9 mouse cellular contexts compared by ENCODE assay signal in the genomic region with DNA sequence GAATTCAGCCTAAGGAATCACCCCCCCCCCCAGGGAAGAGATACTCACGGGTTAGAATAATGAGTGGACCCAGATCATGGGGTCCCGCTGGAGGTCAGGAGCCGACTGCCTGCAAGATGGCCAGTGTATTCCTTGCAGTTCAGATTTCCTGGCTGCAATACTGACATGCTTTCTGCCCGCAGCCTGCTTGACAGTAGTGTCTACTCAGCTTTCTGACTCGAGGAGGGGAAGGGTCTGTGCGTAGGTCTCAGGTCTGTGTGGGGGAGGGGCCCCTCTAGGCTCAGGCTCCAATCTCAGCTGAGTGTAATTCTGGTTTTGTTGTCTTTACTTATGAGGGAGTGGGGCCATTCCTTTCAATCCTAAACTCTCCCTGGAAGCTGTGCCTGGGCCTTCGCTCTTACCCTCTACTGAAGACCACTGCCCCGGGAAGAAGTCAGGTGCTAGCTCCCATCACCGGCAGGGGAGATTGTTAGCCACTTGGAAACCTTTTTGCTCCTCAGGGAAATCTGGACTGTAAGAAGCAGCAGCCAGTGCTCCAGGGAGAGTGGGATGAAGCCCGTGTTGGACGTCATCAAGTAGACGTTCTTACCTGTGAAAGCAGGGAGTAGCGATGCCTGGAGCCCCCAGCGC. TPM values are rescaled to one million over a fixed set of nuclear protein-coding genes. Genes with fewer than 3 reads are reported as not detected.
A peak's percentile ranks its signal among the peaks of the same experiment; 100 is the strongest.
DNase-seq lines count a peak whose midpoint lies in the region; ATAC-seq lines count a peak whose summit lies in the region.
"Had no signal": no experiment of that assay in that cellular context is flagged by ENCODE, and none has a peak within 500 bp of the region (broad histone marks: within the 10 kb centered on the region; RNA-seq: fewer than 3 reads in every experiment).

No protein-coding gene starts in this region.

- no peaks in the 10 kb centered on the region for H3K36me3 ChIP-seq in heart, embryonic 10.5 days
- no peaks in the 10 kb centered on the region for H3K36me3 ChIP-seq in hindbrain, embryonic 11.5 days (ENCODE audit: control insufficient read depth, insufficient read depth, low read length)
- no peaks in the 10 kb centered on the region for H3K36me3 ChIP-seq in midbrain, embryonic 12.5 days

- 0 out of 2 replicates have a peak overlapping the region, but pooled peaks have one; percentile 38 for H3K27ac ChIP-seq in heart, embryonic 10.5 days
- no peak overlapping the region for H3K27ac ChIP-seq in hindbrain, embryonic 11.5 days (ENCODE audit: low read depth, low read length)
- no peak overlapping the region for H3K27ac ChIP-seq in midbrain, embryonic 12.5 days (replicated peaks)

- peaks cover 72% of the 10 kb centered on the region for H3K4me1 ChIP-seq in heart, embryonic 10.5 days
- H3K4me1 ChIP-seq in hindbrain, embryonic 11.5 days (replicated peaks; ENCODE audit: control insufficient read depth, insufficient read depth, low read length), result peaks cover 20% of the 10 kb centered on the region
- H3K4me1 ChIP-seq in midbrain, embryonic 12.5 days, result peaks cover 44% of the 10 kb centered on the region

- no peak overlapping the region for H3K9ac ChIP-seq in hindbrain, embryonic 11.5 days (ENCODE audit: low read depth, low read length)
- no peak overlapping the region for H3K9ac ChIP-seq in midbrain, embryonic 12.5 days (replicated peaks)

- H3K4me3 ChIP-seq in heart, embryonic 10.5 days, result peak overlapping the region; percentile 89
- H3K4me3 ChIP-seq in hindbrain, embryonic 11.5 days (ENCODE audit: low read depth, low read length), result peak overlapping the region; percentile 76
- peak overlapping the region; percentile 76 for H3K4me3 ChIP-seq in midbrain, embryonic 12.5 days

- no peaks in the 10 kb centered on the region; the same call in 1 of the 2 replicates for H3K9me3 ChIP-seq in heart, embryonic 10.5 days
- no peaks in the 10 kb centered on the region for H3K9me3 ChIP-seq in hindbrain, embryonic 11.5 days (ENCODE audit: control insufficient read depth, low read length)
- no peaks in the 10 kb centered on the region for H3K9me3 ChIP-seq in midbrain, embryonic 12.5 days

- H3K4me2 ChIP-seq in hindbrain, embryonic 11.5 days (replicated peaks; ENCODE audit: low read depth, low read length), result peak overlapping the region; percentile 97
- peak overlapping the region; percentile 94 for H3K4me2 ChIP-seq in midbrain, embryonic 12.5 days (replicated peaks)

- DNase-seq in heart, embryonic 10.5 days (ENCODE audit: low spot score), result no peak
- no peak for DNase-seq in heart, adult 8-10 months (ENCODE audit: low spot score)
- peak; percentile 40 for DNase-seq in cerebellum, adult 8-10 months
- peak; percentile 46 for DNase-seq in hindbrain, embryonic 11.5 days (ENCODE audit: low spot score)
- DNase-seq in natural killer cell, adult 2 months (ENCODE audit: low spot score in 2 of 2), result no peak
- no peak for DNase-seq in frontal cortex, postnatal 36 days (ENCODE audit: low spot score in 2 of 2)

- WGBS in heart, embryonic 10.5 days, result 48% methylated on average over 14 of the region's 14 CpGs
- WGBS in hindbrain, embryonic 11.5 days, result 50% methylated on average over 14 of the region's 14 CpGs
- 54% methylated on average over 14 of the region's 14 CpGs for WGBS in midbrain, embryonic 12.5 days

- 0 out of 2 replicates have a peak, but pooled peaks cover 5% of the 10 kb centered on the region for H3K27me3 ChIP-seq in heart, embryonic 10.5 days (ENCODE audit: insufficient read depth, poor library complexity, severe bottlenecking)
- H3K27me3 ChIP-seq in hindbrain, embryonic 11.5 days (ENCODE audit: control insufficient read depth, insufficient read depth, low read length), result no peaks in the 10 kb centered on the region; the same call in 1 of the 2 replicates
- H3K27me3 ChIP-seq in midbrain, embryonic 12.5 days, result peaks cover 30% of the 10 kb centered on the region

- no peak for ATAC-seq in hindbrain, embryonic 11.5 days (ENCODE audit: low FRiP score)
- ATAC-seq in midbrain, embryonic 12.5 days (ENCODE audit: low FRiP score, low read depth), result no peak
- ATAC-seq in CD4-positive, CD25-positive, alpha-beta regulatory T cell, adult 4 months, result no peak

RNA-seq across cellular contexts. Expression of a gene that starts 26.6 kb away (rescaled TPM):
- polyA plus RNA-seq in heart, embryonic 10.5 days (2016; fragmentation: Nextera tagmentation; extraction: Ambion mirVana), result not detected in 2 replicates
- total RNA-seq in heart, adult 8-10 months (2022), result not detected
- not detected in 2 replicates for polyA plus RNA-seq in hindbrain, embryonic 11.5 days (2014; fragmentation: Nextera tagmentation; extraction: Ambion mirVana)
- polyA plus RNA-seq in midbrain, embryonic 12.5 days (2016; fragmentation: Nextera tagmentation; extraction: Ambion mirVana), result not detected in 2 replicates
- polyA plus RNA-seq in CD4-positive, CD25-positive, alpha-beta regulatory T cell, adult 4 months (2017; shearing (Covaris generic)), result not detected

RNA-seq across cellular contexts. Expression of a gene that starts 46.0 kb away (rescaled TPM):
- polyA plus RNA-seq in heart, embryonic 10.5 days (2016; fragmentation: Nextera tagmentation; extraction: Ambion mirVana), result 3.4 and 4.8 TPM in 2 replicates
- total RNA-seq in heart, adult 8-10 months (2022), result 1 to 10 TPM; 3.5 to 4.4 (median 4.2) TPM
- 3.3 and 4.8 TPM in 2 replicates for polyA plus RNA-seq in hindbrain, embryonic 11.5 days (2014; fragmentation: Nextera tagmentation; extraction: Ambion mirVana)
- 4.2 TPM in 2 replicates for polyA plus RNA-seq in midbrain, embryonic 12.5 days (2016; fragmentation: Nextera tagmentation; extraction: Ambion mirVana)
- polyA plus RNA-seq in CD4-positive, CD25-positive, alpha-beta regulatory T cell, adult 4 months (2017; shearing (Covaris generic)), result 1 to 10 TPM; 3.0 to 3.8 TPM
- polyA plus RNA-seq: erythroblast, embryonic 14.5 days had no signal

RNA-seq across cellular contexts. Expression of a gene that starts 46.3 kb away (rescaled TPM):
- 28.0 and 28.3 TPM in 2 replicates for polyA plus RNA-seq in heart, embryonic 10.5 days (2016; fragmentation: Nextera tagmentation; extraction: Ambion mirVana)
- total RNA-seq in heart, adult 8-10 months (2022), result 100 to 1,000 TPM in 2 of 4 experiments, 10 to 100 TPM in 2; 96.8 to 104 (median 101) TPM
- 7.8 and 8.8 TPM in 2 replicates for polyA plus RNA-seq in hindbrain, embryonic 11.5 days (2014; fragmentation: Nextera tagmentation; extraction: Ambion mirVana)
- polyA plus RNA-seq in midbrain, embryonic 12.5 days (2016; fragmentation: Nextera tagmentation; extraction: Ambion mirVana), result 17.5 and 19.6 TPM in 2 replicates
- 10 to 100 TPM; 11.0 to 22.4 TPM for polyA plus RNA-seq in CD4-positive, CD25-positive, alpha-beta regulatory T cell, adult 4 months (2017; shearing (Covaris generic))

Comparison
In these comparisons a context has a peak if more than half of its experiments do, and no peak if none do; other contexts are left out.
1. DNase-seq: peak in cerebellum, adult 8-10 months (single experiment) and hindbrain, embryonic 11.5 days (single experiment); none in heart, embryonic 10.5 days (single experiment), heart, adult 8-10 months (single experiment), natural killer cell, adult 2 months (0 of 2) and frontal cortex, postnatal 36 days (0 of 2).
2. Peak in every context shown above with its lines, with median percentiles within 50 percentile points of each other: H3K4me3 ChIP-seq.